Mouse (Mus musculus) heart, adult 2 months (tissue): ENCODE data around the gene Ehd1. TPM values are rescaled to one million over a fixed set of nuclear protein-coding genes. Genes with fewer than 3 reads are reported as not detected.

ENCODE experiments used
- DNase-seq, 2 experiments: peaks; one replicate each; pipeline ENCODE4 v3.0.0; 2021
- H3K27ac ChIP-seq: fragments of 200-600 bp; 2 replicates; pipeline ENCODE4 v1.8.1; 2022
- H3K27me3 ChIP-seq: fragments of 200-500 bp; 2 replicates; pipeline ENCODE4 v1.6.1; 2012; ENCODE audit warnings: mild to moderate bottlenecking, low read length, inconsistent platforms, mixed read lengths; ENCODE audit not compliant: control insufficient read depth, insufficient read depth
- H3K36me3 ChIP-seq: fragments of 200-500 bp; 2 replicates; pipeline ENCODE4 v1.6.1; 2012; ENCODE audit warnings: low read length, inconsistent platforms; ENCODE audit not compliant: control insufficient read depth, insufficient read depth
- H3K4me1 ChIP-seq: fragments of 200-500 bp; 2 replicates; pipeline ENCODE4 v1.6.1; 2011; ENCODE audit warnings: low read length; ENCODE audit not compliant: control insufficient read depth, insufficient read depth
- H3K4me3 ChIP-seq: fragments of 200-600 bp; 2 replicates; pipeline ENCODE4 v1.8.1; 2022
- H3K79me2 ChIP-seq: fragments of 200-500 bp; replicated peaks from 2 replicates; pipeline ENCODE4 v1.6.1; 2012; ENCODE audit warnings: mild to moderate bottlenecking, inconsistent platforms, low read length, moderate library complexity, mixed read lengths; ENCODE audit not compliant: control insufficient read depth, insufficient read depth
- H3K9ac ChIP-seq: fragments of 200-500 bp; 2 replicates; pipeline ENCODE4 v1.6.1; 2012; ENCODE audit warnings: low read depth, mild to moderate bottlenecking, control low read depth, inconsistent platforms, low read length, mixed read lengths
- CTCF ChIP-seq: fragments of 200-600 bp; IDR thresholded peaks from 2 replicates; pipeline ENCODE4 v1.8.1; 2022; ENCODE audit warnings: antibody characterized with exemption, mild to moderate bottlenecking, moderate library complexity
- EP300 ChIP-seq: fragments of 200-500 bp; IDR thresholded peaks from 2 replicates; pipeline ENCODE4 v1.6.1; 2011; ENCODE audit warnings: low read depth, low read length, control low read depth; ENCODE audit not compliant: insufficient read depth
- POLR2A ChIP-seq: fragments of 200-500 bp; IDR thresholded peaks from 2 replicates; pipeline ENCODE4 v1.6.1; 2011; ENCODE audit warnings: mild to moderate bottlenecking, low read depth, low read length, control low read depth; ENCODE audit not compliant: insufficient read depth
- WGBS: fragments of 180-500 bp; shearing (Covaris S2); methylation state at CpG from one replicate; pipeline ENCODE4 v1.1.7; 2018; 5-methylcytosine and 5-hydroxymethylcytosine counted together
- intact Hi-C: fragments of 180-260 bp; cut with DNase I; formaldehyde crosslinking; loops from one replicate; pipeline ENCODE4 v1.15.1; 2025
- polyA plus RNA-seq: library from polyadenylated mRNA; depleted of rRNA; stranded (reverse); fragments of >200 nt; gene quantifications from 2 replicates; pipeline ENCODE4 v1.2.3, GENCODE M21; 2012
- total RNA-seq, 2 experiments: library from RNA; stranded (reverse); gene quantifications; 2 replicates each; pipeline ENCODE4 v1.2.3; 2021

The Ehd1 gene
- total and polyA plus RNA-seq, 3 experiments, result 98.0 to 142 (median 120) TPM

DNA sequence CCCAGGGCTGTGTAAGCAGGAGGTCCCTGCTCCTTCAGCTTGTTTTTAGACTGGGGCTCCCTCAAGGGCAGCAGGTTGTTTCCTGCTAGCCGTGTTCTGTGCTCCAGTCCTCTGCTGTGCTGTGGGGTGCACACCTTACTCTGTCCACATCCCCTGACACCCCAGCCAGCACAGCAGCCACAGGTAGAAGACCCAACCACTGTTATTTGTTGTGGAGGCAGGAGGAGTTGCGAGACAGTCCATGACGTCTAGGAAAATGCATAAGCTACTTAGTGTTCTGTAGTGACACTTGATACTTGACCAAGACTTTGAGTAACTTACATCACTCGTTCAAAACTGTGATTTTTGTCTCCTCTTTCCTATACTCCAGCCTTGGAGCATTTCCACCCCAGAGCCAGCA is 22.5 kb downstream of the Ehd1 start:
- Histone ChIP-seq H3K4me1 (peaks cover 60% of the 10 kb centered on the region), H3K36me3 (peaks cover 47% of the 10 kb centered on the region), H3K27me3 (no peaks in the 10 kb centered on the region), H3K4me3 (no peak overlapping the region), H3K79me2 (no peaks in the 10 kb centered on the region; the same call in none of the 2 replicates), H3K9ac (peak overlapping the region; percentile 11; the same call in 1 of the 2 replicates), H3K27ac (peak overlapping the region; percentile 97)
- 42% methylated on average over 4 of the region's 4 CpGs for WGBS
- peak in 1 of 2 experiments; percentile 27 for DNase-seq
- TF ChIP-seq EP300 (no peak), CTCF (no peak)
- intact Hi-C loops, result no loop called here

DNA sequence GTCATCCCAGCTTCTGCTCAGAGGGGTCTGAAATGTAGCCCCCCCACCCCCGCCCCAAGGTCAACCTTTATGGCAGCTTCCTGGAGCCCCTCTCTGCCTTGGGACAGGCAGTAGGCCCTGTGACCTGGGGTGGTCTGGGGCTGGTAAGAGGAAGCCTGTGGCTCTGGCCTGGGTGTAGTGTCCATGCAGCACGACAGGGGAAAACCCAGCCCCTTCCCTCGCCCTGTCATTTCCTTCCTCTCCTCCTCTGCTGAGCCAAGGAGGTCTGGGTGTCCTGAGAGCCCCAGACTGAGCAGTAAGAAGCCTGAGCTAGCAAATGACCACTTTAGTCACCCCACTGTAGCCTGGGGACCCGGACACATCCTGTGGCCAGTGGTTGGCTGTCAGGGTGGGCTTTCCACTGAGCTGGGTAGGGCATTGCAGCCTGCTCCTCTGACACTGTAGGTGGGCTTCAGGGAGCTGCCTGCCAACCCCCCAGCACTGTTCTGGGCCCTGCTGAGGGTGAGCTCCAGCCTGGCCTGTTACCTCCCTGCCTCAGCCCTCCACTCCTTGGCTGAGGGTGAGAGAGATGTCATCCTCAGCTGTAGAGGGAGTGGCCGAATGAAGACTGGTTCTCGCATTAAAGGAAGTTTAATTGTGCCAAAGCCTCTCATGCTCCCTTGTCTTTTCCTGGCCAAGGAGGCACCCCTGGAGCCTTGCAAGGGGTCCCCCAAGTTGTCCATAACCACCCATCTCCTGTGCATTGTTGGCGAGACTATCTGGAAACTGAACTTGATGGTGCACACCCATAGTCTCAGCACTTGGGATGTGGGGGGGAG is 23.1 kb downstream of the Ehd1 start:
- H3K27me3 ChIP-seq, result no peaks in the 10 kb centered on the region
- peak; percentile 62 to 71 for DNase-seq
- TF ChIP-seq EP300 (peak; percentile 56; the same call in 1 of the 2 replicates), CTCF (no peak), POLR2A (0 out of 2 replicates have a peak, but pooled peaks have one; percentile 51)
- H3K4me1 ChIP-seq, result peaks cover 61% of the 10 kb centered on the region
- peak overlapping the region; percentile 97 for H3K27ac ChIP-seq
- WGBS, result 46% methylated on average over 7 of the region's 7 CpGs
- peak overlapping the region; percentile 63 for H3K9ac ChIP-seq
- intact Hi-C loops, result loop anchor here (1.0 kb wide), 1 partner anchor 11 kb away; no protein-coding TSS in a partner anchor
- H3K36me3 ChIP-seq, result peaks cover 47% of the 10 kb centered on the region
- no peak overlapping the region for H3K4me3 ChIP-seq
- H3K79me2 ChIP-seq, result no peaks in the 10 kb centered on the region; the same call in 1 of the 2 replicates

DNA sequence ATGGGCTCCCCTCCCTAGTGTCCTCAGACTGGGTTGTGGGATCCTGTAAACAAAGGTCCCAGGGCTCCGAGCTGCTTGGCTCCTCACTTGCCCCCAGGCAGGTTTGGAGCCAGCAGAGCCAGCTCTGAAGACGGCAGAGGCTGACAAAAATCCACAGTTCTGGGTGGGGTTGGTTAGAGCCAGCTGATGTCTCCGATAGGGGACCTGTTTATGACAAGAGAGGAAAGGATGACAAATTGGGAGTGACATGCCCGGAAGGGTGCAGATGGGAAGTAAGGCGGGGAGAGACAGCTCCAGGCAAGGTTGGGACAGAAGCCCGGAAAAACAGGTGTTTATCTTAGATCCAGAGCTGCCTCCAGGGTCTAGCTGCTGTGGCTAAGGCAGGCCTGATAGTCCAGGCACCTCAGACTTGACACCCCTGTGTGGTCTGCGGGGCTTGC is 23.9 kb downstream of the Ehd1 start:
- intact Hi-C loops, result loop anchor here (1.0 kb wide), 1 partner anchor 12 kb away; no protein-coding TSS in a partner anchor
- Histone ChIP-seq H3K27me3 (no peaks in the 10 kb centered on the region), H3K4me3 (no peak overlapping the region), H3K79me2 (no peaks in the 10 kb centered on the region; the same call in 1 of the 2 replicates), H3K36me3 (peaks cover 41% of the 10 kb centered on the region), H3K27ac (peak overlapping the region; percentile 97), H3K9ac (peak overlapping the region; percentile 35; the same call in 1 of the 2 replicates), H3K4me1 (peaks cover 57% of the 10 kb centered on the region)
- TF ChIP-seq CTCF (no peak), POLR2A (peak; percentile 63), EP300 (peak; percentile 97)
- WGBS, result 31% methylated on average over 7 of the region's 7 CpGs
- DNase-seq, result peak; percentile 69 to 79

DNA sequence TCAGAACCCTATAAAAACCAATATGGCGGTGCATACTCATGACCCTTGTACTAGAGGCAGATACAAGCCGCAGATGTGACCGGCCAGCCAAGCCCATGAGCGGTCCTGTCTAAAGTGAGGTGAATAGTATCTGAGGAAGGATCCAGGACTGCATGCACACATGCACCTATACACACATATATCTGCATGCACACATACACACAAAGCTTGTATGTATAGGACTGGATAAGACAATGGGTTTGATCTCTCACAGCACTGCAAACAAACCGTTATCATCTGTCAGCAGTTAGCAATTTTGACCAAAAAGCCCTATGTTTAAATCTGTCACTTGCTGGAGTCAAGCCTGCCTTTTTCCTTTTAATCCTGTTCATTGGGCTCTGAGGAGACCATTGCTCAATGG is 25.6 kb downstream of the Ehd1 start:
- Histone ChIP-seq H3K4me1 (peaks cover 49% of the 10 kb centered on the region), H3K27me3 (no peaks in the 10 kb centered on the region), H3K4me3 (no peak overlapping the region), H3K79me2 (no peaks in the 10 kb centered on the region), H3K36me3 (peaks cover 27% of the 10 kb centered on the region), H3K9ac (no peak overlapping the region), H3K27ac (peak overlapping the region; percentile 97)
- TF ChIP-seq CTCF, result no peak
- no peak for TF ChIP-seq EP300
- TF ChIP-seq POLR2A, result no peak
- WGBS, result 81% methylated on average over 5 of the region's 5 CpGs
- peak in 1 of 2 experiments; percentile 27 for DNase-seq
- intact Hi-C loops, result loop anchor here (1.0 kb wide), 1 partner anchor 26 kb away; the partner anchor contains the start of gene Ehd1

DNA sequence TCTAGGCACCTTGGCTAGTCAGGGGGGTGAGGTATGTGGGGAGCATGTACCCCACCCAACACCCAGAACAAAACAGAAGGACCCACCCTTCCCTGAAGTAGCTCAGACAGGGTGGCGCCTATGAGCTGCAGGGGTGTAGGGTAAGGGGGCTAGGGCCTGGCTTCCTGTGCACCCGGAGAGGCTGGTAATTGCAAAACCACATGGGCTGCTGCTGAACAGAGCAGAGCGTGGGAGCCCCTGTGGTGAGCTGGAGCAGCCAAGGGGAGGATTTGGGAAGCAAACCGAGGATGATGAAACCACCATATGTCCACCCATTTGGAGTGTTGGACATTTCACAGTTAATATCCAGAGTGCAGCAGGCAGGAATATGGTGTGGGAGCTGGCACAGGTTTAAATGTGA is 26.0 kb downstream of the Ehd1 start:
- peak; percentile 98 for TF ChIP-seq EP300
- peak; percentile 57; the same call in 1 of the 2 replicates for TF ChIP-seq POLR2A
- peak; percentile 39 for TF ChIP-seq CTCF
- Histone ChIP-seq H3K4me1 (peaks cover 46% of the 10 kb centered on the region), H3K27me3 (no peaks in the 10 kb centered on the region), H3K79me2 (no peaks in the 10 kb centered on the region), H3K27ac (peak overlapping the region; percentile 97), H3K4me3 (no peak overlapping the region), H3K9ac (0 out of 2 replicates have a peak overlapping the region, but pooled peaks have one; percentile 13), H3K36me3 (peaks cover 26% of the 10 kb centered on the region)
- DNase-seq, result peak; percentile 78 to 84
- WGBS, result 22% methylated on average over 4 of the region's 4 CpGs
- intact Hi-C loops, result loop anchor here (1.0 kb wide), 1 partner anchor 26 kb away; the partner anchor contains the start of gene Ehd1
